Mouse (Mus musculus) limb, embryonic 12.5 days (tissue): ENCODE results near the gene Aco2. TPM values are rescaled to one million over a fixed set of nuclear protein-coding genes. Genes with fewer than 3 reads are reported as not detected.

Source experiments
- ATAC-seq: fragments of 200-750 bp; cut with Nextera tagmentation; 2 replicates; pipeline ENCODE4 v1.8.0; 2017; ENCODE audit warnings: low read depth, moderate TSS enrichment; ENCODE audit not compliant: insufficient number of reproducible peaks, insufficient read depth, low FRiP score, low TSS enrichment
- H3K27ac ChIP-seq: fragments of 300-500 bp; sonication (generic); 2 replicates; pipeline ENCODE4 v1.5.1; 2016; ENCODE audit warnings: mild to moderate bottlenecking, moderate library complexity
- H3K27me3 ChIP-seq: fragments of 300-500 bp; sonication (generic); 2 replicates; pipeline ENCODE4 v1.6.1; 2016; ENCODE audit warnings: mild to moderate bottlenecking, moderate library complexity
- H3K36me3 ChIP-seq: fragments of 300-500 bp; sonication (generic); 2 replicates; pipeline ENCODE4 v1.6.1; 2016; ENCODE audit warnings: mild to moderate bottlenecking, moderate library complexity
- H3K4me1 ChIP-seq: fragments of 300-500 bp; sonication (generic); replicated peaks from 2 replicates; pipeline ENCODE4 v1.6.1; 2016
- H3K4me2 ChIP-seq: fragments of 300-500 bp; sonication (generic); 2 replicates; pipeline ENCODE4 v1.6.1; 2016; ENCODE audit warnings: mild to moderate bottlenecking, moderate library complexity
- H3K4me3 ChIP-seq: fragments of 300-500 bp; sonication (generic); replicated peaks from 2 replicates; pipeline ENCODE4 v1.5.1; 2016; ENCODE audit warnings: mild to moderate bottlenecking
- H3K9ac ChIP-seq: fragments of 300-500 bp; sonication (generic); replicated peaks from 2 replicates; pipeline ENCODE4 v1.6.1; 2016; ENCODE audit warnings: mild to moderate bottlenecking, moderate library complexity
- H3K9me3 ChIP-seq: fragments of 300-500 bp; sonication (generic); 2 replicates; pipeline ENCODE4 v1.6.1; 2016; ENCODE audit warnings: mild to moderate bottlenecking, moderate library complexity
- WGBS: fragments of 180-500 bp; shearing (Covaris S2); methylation state at CpG from one replicate; pipeline ENCODE4 v1.1.7; 2016; 5-methylcytosine and 5-hydroxymethylcytosine counted together
- polyA plus RNA-seq: library from polyadenylated mRNA; unstranded; fragments of >200 nt; fragmentation: Nextera tagmentation; extraction: Ambion mirVana; gene quantifications from 2 replicates; pipeline ENCODE4 v1.2.1, GENCODE M21; 2016

Gene Aco2
- polyA plus RNA-seq, 1 experiment from 2014 or later: 139 TPM

GRCm38 (mm10) chr15:81939774-81940173, 67.7 kb downstream of the Aco2 start:
- no peak for ATAC-seq
- Histone ChIP-seq H3K4me1 (peaks cover 40% of the 10 kb centered on the region), H3K4me2 (no peak overlapping the region), H3K9ac (no peak overlapping the region), H3K36me3 (no peaks in the 10 kb centered on the region), H3K27me3 (peaks cover 7% of the 10 kb centered on the region), H3K27ac (no peak overlapping the region), H3K9me3 (no peaks in the 10 kb centered on the region), H3K4me3 (no peak overlapping the region)
- whole genome bisulfite sequencing: 88% methylated on average over 4 of the region's 4 CpGs

- no peaks in the 10 kb centered on the region for H3K36me3 ChIP-seq
- H3K9ac ChIP-seq: no peak overlapping the region
- WGBS: 91% methylated on average over 5 of the region's 5 CpGs
- H3K4me2 ChIP-seq: no peak overlapping the region
- peaks cover 7% of the 10 kb centered on the region for H3K27me3 ChIP-seq
- no peak overlapping the region for H3K27ac ChIP-seq
- no peaks in the 10 kb centered on the region for H3K9me3 ChIP-seq
- no peak for ATAC-seq
- no peak overlapping the region for H3K4me3 ChIP-seq
- peaks cover 40% of the 10 kb centered on the region for H3K4me1 ChIP-seq
These were observed 68.1 kb downstream of the Aco2 start for GRCm38 (mm10) chr15:81940219-81940618.

GRCm38 (mm10) chr15:81941010-81941409, 68.9 kb downstream of the Aco2 start:
- no peak overlapping the region for H3K9ac ChIP-seq
- no peaks in the 10 kb centered on the region for H3K9me3 ChIP-seq
- no peak for ATAC-seq
- no peak overlapping the region for H3K4me2 ChIP-seq
- no peaks in the 10 kb centered on the region for H3K36me3 ChIP-seq
- no peak overlapping the region for H3K27ac ChIP-seq
- H3K4me1 ChIP-seq: peaks cover 38% of the 10 kb centered on the region
- peaks cover 7% of the 10 kb centered on the region for H3K27me3 ChIP-seq
- no peak overlapping the region for H3K4me3 ChIP-seq
- WGBS: 87% methylated on average over 2 of the region's 2 CpGs

GRCm38 (mm10) chr15:81943176-81943749, 71.2 kb downstream of the Aco2 start:
- Histone ChIP-seq H3K9me3 (no peaks in the 10 kb centered on the region), H3K36me3 (0 out of 2 replicates have a peak, but pooled peaks cover 3% of the 10 kb centered on the region), H3K4me2 (no peak overlapping the region), H3K9ac (0 out of 2 replicates have a peak overlapping the region, but pooled peaks have one; percentile 18), H3K27ac (no peak overlapping the region), H3K27me3 (no peaks in the 10 kb centered on the region), H3K4me3 (no peak overlapping the region), H3K4me1 (peaks cover 15% of the 10 kb centered on the region)
- 16% methylated on average over 9 of the region's 9 CpGs for WGBS
- 0 out of 2 replicates have a peak, but pooled peaks have one; percentile 24 for ATAC-seq

DNA sequence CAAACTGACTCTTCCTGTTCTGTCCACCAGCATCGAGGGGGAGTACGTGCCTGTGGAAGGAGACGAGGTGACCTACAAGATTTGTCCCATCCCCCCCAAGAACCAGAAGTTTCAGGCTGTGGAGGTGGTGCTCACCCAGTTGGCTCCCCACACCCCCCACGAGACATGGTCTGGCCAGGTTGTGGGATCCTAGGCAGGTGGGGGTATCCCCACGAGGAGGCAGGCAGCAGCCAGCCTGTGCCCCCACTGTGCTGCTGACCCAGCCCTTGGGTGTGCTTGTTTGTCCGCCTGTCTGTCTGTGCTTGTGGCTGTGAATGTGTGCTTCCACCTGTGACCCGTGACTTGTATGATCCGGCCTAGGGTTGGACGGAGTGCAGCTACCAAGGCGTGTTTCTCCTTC, 77.0 kb downstream of the Aco2 start:
- Histone ChIP-seq H3K27ac (no peak overlapping the region), H3K36me3 (peaks cover 4% of the 10 kb centered on the region), H3K4me1 (no peaks in the 10 kb centered on the region), H3K4me2 (no peak overlapping the region), H3K9ac (no peak overlapping the region), H3K4me3 (no peak overlapping the region), H3K27me3 (no peaks in the 10 kb centered on the region), H3K9me3 (no peaks in the 10 kb centered on the region)
- WGBS: 81% methylated on average over 10 of the region's 10 CpGs
- no peak for ATAC-seq

- 72% methylated on average over 11 of the region's 11 CpGs for WGBS
- no peaks in the 10 kb centered on the region for H3K4me1 ChIP-seq
- no peak overlapping the region for H3K4me2 ChIP-seq
- no peak overlapping the region for H3K9ac ChIP-seq
- H3K9me3 ChIP-seq: no peaks in the 10 kb centered on the region
- no peak overlapping the region for H3K27ac ChIP-seq
- no peak for ATAC-seq
- no peak overlapping the region for H3K4me3 ChIP-seq
- peaks cover 9% of the 10 kb centered on the region for H3K36me3 ChIP-seq
- no peaks in the 10 kb centered on the region for H3K27me3 ChIP-seq
These were observed 77.5 kb downstream of the Aco2 start for GRCm38 (mm10) chr15:81949476-81950131.

GRCm38 (mm10) chr15:81950716-81951115, 78.6 kb downstream of the Aco2 start:
- Histone ChIP-seq H3K36me3 (peaks cover 15% of the 10 kb centered on the region), H3K4me3 (no peak overlapping the region), H3K27ac (no peak overlapping the region), H3K27me3 (no peaks in the 10 kb centered on the region), H3K4me1 (no peaks in the 10 kb centered on the region), H3K9me3 (no peaks in the 10 kb centered on the region), H3K9ac (no peak overlapping the region), H3K4me2 (no peak overlapping the region)
- WGBS: 80% methylated on average over 5 of the region's 5 CpGs
- ATAC-seq: no peak

- no peak overlapping the region for H3K27ac ChIP-seq
- H3K27me3 ChIP-seq: no peaks in the 10 kb centered on the region
- H3K9ac ChIP-seq: no peak overlapping the region
- no peaks in the 10 kb centered on the region for H3K9me3 ChIP-seq
- WGBS: 85% methylated on average over 9 of the region's 9 CpGs
- no peak overlapping the region for H3K4me2 ChIP-seq
- H3K36me3 ChIP-seq: peaks cover 15% of the 10 kb centered on the region
- no peaks in the 10 kb centered on the region for H3K4me1 ChIP-seq
- no peak for ATAC-seq
- H3K4me3 ChIP-seq: no peak overlapping the region
These were observed 79.0 kb downstream of the Aco2 start for GRCm38 (mm10) chr15:81951159-81951558.

- WGBS: 76% methylated on average over 4 of the region's 4 CpGs
- Histone ChIP-seq H3K4me1 (no peaks in the 10 kb centered on the region), H3K27me3 (no peaks in the 10 kb centered on the region), H3K9me3 (no peaks in the 10 kb centered on the region), H3K27ac (no peak overlapping the region), H3K36me3 (peaks cover 12% of the 10 kb centered on the region), H3K4me2 (no peak overlapping the region), H3K9ac (no peak overlapping the region), H3K4me3 (no peak overlapping the region)
- no peak for ATAC-seq
These were observed 80.2 kb downstream of the Aco2 start for GRCm38 (mm10) chr15:81952310-81952709.

DNA sequence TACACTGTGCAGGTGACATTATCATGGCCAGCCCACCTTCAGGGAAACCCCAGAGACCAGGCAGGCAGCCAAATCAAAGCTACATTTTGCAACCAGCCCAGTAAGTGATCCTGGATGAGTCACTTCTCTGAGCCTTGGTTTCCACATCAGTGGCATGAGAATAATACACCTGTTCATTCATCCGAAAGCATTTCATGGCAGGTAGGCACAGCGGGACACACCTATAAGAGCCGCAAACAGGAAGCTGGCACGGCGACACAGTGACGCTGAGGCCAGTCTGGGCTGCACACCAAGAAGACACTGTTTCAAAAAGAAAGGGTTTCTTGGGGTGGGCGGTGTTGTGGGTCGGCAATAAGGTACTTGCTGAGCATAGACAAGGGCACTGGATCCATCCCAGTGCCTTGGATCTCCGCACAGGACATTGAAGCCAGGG, 82.1 kb downstream of the Aco2 start:
- H3K4me1 ChIP-seq: no peaks in the 10 kb centered on the region
- H3K27ac ChIP-seq: no peak overlapping the region
- H3K4me3 ChIP-seq: no peak overlapping the region
- H3K9ac ChIP-seq: no peak overlapping the region
- H3K4me2 ChIP-seq: no peak overlapping the region
- H3K36me3 ChIP-seq: peaks cover 11% of the 10 kb centered on the region
- H3K9me3 ChIP-seq: no peaks in the 10 kb centered on the region
- ATAC-seq: no peak
- WGBS: 93% methylated on average over 9 of the region's 9 CpGs
- no peaks in the 10 kb centered on the region for H3K27me3 ChIP-seq

DNA sequence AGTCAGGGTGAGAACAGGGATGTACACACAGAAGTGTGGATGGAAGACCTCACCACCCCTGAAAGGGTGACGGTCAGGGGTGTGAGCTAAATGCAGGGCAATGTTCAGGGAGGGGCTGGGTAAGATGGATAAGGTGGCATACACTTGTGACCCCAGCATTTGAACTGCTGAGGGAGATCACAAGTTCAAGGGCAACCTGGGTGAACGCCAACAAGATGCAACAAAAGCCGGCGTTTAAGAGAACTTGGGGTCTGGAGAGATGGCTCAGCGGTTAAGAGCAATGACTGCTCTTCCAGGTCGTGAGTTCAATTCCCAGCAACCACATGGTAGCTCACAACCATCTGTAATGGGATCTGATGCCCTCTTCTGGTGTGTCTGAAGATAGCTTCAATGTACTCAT, 82.6 kb downstream of the Aco2 start:
- Histone ChIP-seq H3K9ac (no peak overlapping the region), H3K4me2 (no peak overlapping the region), H3K4me3 (no peak overlapping the region), H3K27ac (no peak overlapping the region), H3K4me1 (peaks cover 2% of the 10 kb centered on the region; the same call in 1 of the 2 replicates), H3K27me3 (no peaks in the 10 kb centered on the region), H3K9me3 (no peaks in the 10 kb centered on the region), H3K36me3 (peaks cover 11% of the 10 kb centered on the region)
- WGBS: 91% methylated on average over 6 of the region's 6 CpGs
- ATAC-seq: no peak

DNA sequence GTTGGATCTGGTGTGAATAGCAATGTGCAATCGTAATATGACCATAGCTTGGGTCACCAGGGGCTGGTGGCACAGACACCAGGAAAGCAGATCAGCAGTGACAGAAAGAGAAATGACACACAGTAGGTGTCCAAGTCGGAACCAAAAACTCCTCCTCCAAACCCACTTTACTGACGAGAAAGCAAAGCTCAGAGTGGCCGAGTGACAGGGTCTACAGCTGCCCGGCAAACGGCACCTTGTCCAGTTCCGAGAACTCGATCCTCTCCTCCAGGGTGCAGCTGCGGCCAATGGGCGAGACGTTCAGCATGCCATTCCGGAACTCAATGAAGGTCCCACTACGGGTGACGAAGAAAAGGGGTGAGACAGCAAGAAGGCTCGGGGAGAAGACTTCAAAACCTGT, 83.3 kb downstream of the Aco2 start:
- Histone ChIP-seq H3K4me3 (no peak overlapping the region), H3K9me3 (no peaks in the 10 kb centered on the region), H3K9ac (no peak overlapping the region), H3K27me3 (no peaks in the 10 kb centered on the region), H3K27ac (no peak overlapping the region), H3K4me2 (no peak overlapping the region), H3K36me3 (peaks cover 11% of the 10 kb centered on the region), H3K4me1 (peaks cover 9% of the 10 kb centered on the region; the same call in 1 of the 2 replicates)
- no peak for ATAC-seq
- 91% methylated on average over 15 of the region's 15 CpGs for WGBS
